14 mouse cellular contexts compared by ENCODE assay signal in genomic region chr10:105427625-105428024, GRCm38 (mm10).
DNase-seq lines count a peak whose midpoint lies in the region; ATAC-seq and TF ChIP-seq lines count a peak whose summit lies in the region.
"Had no signal": no experiment of that assay in that cellular context is flagged by ENCODE, and none has a peak within 500 bp of the region (broad histone marks: within the 10 kb centered on the region; RNA-seq: fewer than 3 reads in every experiment).

No protein-coding gene starts in this region.

- intact Hi-C loops in left cerebral cortex, postnatal 25 days (cut with DNase I) = loop anchor here (5.0 kb wide), 1 partner anchor 145 kb away; the partner anchor contains the start of gene Tmtc2

- no peaks in the 10 kb centered on the region; the same call in 1 of the 2 replicates for H3K4me1 ChIP-seq in forebrain, embryonic 16.5 days (replicated peaks; ENCODE audit: control insufficient read depth, insufficient read depth, low read length)
- 0 out of 2 replicates have a peak, but pooled peaks cover 2% of the 10 kb centered on the region for H3K4me1 ChIP-seq in forebrain, embryonic 12.5 days
- H3K4me1 ChIP-seq in limb, embryonic 14.5 days (ENCODE audit: control insufficient read depth, insufficient read depth, low read length) = peaks cover 35% of the 10 kb centered on the region

- no peaks in the 10 kb centered on the region for H3K36me3 ChIP-seq in forebrain, embryonic 16.5 days (ENCODE audit: control insufficient read depth, insufficient read depth)
- H3K36me3 ChIP-seq in forebrain, embryonic 12.5 days (replicated peaks) = no peaks in the 10 kb centered on the region
- H3K36me3 ChIP-seq in limb, embryonic 14.5 days (ENCODE audit: control insufficient read depth, insufficient read depth, low read length) = no peaks in the 10 kb centered on the region
- H3K36me3 ChIP-seq: G1E had no signal

- H3K4me2 ChIP-seq in forebrain, embryonic 16.5 days (ENCODE audit: low read length) = no peak overlapping the region
- no peak overlapping the region for H3K4me2 ChIP-seq in forebrain, embryonic 12.5 days
- H3K4me2 ChIP-seq in limb, embryonic 14.5 days (replicated peaks; ENCODE audit: low read depth, low read length, severe bottlenecking) = peak overlapping the region; percentile 36; the same call in 1 of the 2 replicates

- WGBS in forebrain, embryonic 16.5 days = 61% methylated on average over 7 of the region's 7 CpGs
- WGBS in forebrain, embryonic 12.5 days = 85% methylated on average over 7 of the region's 7 CpGs
- WGBS in limb, embryonic 14.5 days = 14% methylated on average over 7 of the region's 7 CpGs

- H3K27me3 ChIP-seq in forebrain, embryonic 16.5 days (replicated peaks; ENCODE audit: control insufficient read depth, insufficient read depth, low read length) = no peaks in the 10 kb centered on the region
- H3K27me3 ChIP-seq in forebrain, embryonic 12.5 days = peaks cover 32% of the 10 kb centered on the region
- no peaks in the 10 kb centered on the region for H3K27me3 ChIP-seq in limb, embryonic 14.5 days (ENCODE audit: control insufficient read depth, insufficient read depth, low read length)

- no peaks in the 10 kb centered on the region for H3K9me3 ChIP-seq in forebrain, embryonic 16.5 days (ENCODE audit: control insufficient read depth, low read length)
- H3K9me3 ChIP-seq in forebrain, embryonic 12.5 days = no peaks in the 10 kb centered on the region
- H3K9me3 ChIP-seq in limb, embryonic 14.5 days (ENCODE audit: control insufficient read depth, low read length) = no peaks in the 10 kb centered on the region
- H3K9me3 ChIP-seq: G1E had no signal

- DNase-seq in left cerebral cortex, postnatal 25 days (ENCODE audit: low spot score in 2 of 2) = peak; percentile 28 to 63
- DNase-seq in left cerebral cortex, adult 8-10 months (ENCODE audit: low spot score in 2 of 2) = no peak
- DNase-seq in forelimb bud, embryonic 11.5 days (ENCODE audit: low read depth, low spot score) = peak; percentile 63
- DNase-seq in limb, embryonic 14.5 days (ENCODE audit: low spot score) = no peak
- DNase-seq in urinary bladder, adult 18-20 months (ENCODE audit: low spot score in 2 of 2) = no peak
- no peak for DNase-seq in adipocyte (ENCODE audit: low spot score)
- DNase-seq: B cell, adult 2 months; cerebellum, postnatal 36 days; heart, postnatal 4 days; lung, adult 18-20 months; thymus, adult 18-20 months had no signal

- ATAC-seq in forebrain, embryonic 16.5 days = peak; percentile 84
- no peak for ATAC-seq in forebrain, embryonic 12.5 days (ENCODE audit: low FRiP score)
- ATAC-seq in limb, embryonic 14.5 days (ENCODE audit: low FRiP score, low read depth) = 0 out of 2 replicates have a peak, but pooled peaks have one; percentile 29

- H3K9ac ChIP-seq in forebrain, embryonic 16.5 days (replicated peaks; ENCODE audit: low read depth, low read length) = no peak overlapping the region
- H3K9ac ChIP-seq in forebrain, embryonic 12.5 days = no peak overlapping the region
- H3K9ac ChIP-seq in limb, embryonic 14.5 days (ENCODE audit: low read depth, low read length, severe bottlenecking) = no peak overlapping the region

- H3K27ac ChIP-seq in forebrain, embryonic 16.5 days (ENCODE audit: low read length) = no peak overlapping the region
- H3K27ac ChIP-seq in forebrain, embryonic 12.5 days = no peak overlapping the region
- H3K27ac ChIP-seq in limb, embryonic 14.5 days (replicated peaks; ENCODE audit: low read depth, low read length) = no peak overlapping the region

- no peak overlapping the region for H3K4me3 ChIP-seq in forebrain, embryonic 16.5 days (replicated peaks; ENCODE audit: low read length)
- no peak overlapping the region for H3K4me3 ChIP-seq in forebrain, embryonic 12.5 days (replicated peaks)
- peak overlapping the region; percentile 4; the same call in 1 of the 2 replicates for H3K4me3 ChIP-seq in limb, embryonic 14.5 days (replicated peaks; ENCODE audit: low read length)

- no peak for TF ChIP-seq POLR2A in limb, embryonic 14.5 days (IDR thresholded peaks at IDR 0.05; ENCODE audit: borderline replicate concordance, extremely low read depth, insufficient read depth, insufficient read length)

Comparison
In these comparisons a context has a peak if more than half of its experiments do, and no peak if none do; other contexts are left out.
1. DNase-seq: peak in left cerebral cortex, postnatal 25 days (2 of 2) and forelimb bud, embryonic 11.5 days (single experiment); none in left cerebral cortex, adult 8-10 months (0 of 2), limb, embryonic 14.5 days (single experiment), urinary bladder, adult 18-20 months (0 of 2) and adipocyte (single experiment).